Mouse (Mus musculus): ENCODE results near the gene Gm4064. TPM values are rescaled to one million over a fixed set of nuclear protein-coding genes. Genes with fewer than 3 reads are reported as not detected.
"Not testable (repeated sequence)": the region's sequence is repeated elsewhere in the genome, so short reads cannot be mapped to it uniquely, and the experiment has no call there.

Gene Gm4064
- polyA plus RNA-seq (2014; fragmentation: Nextera tagmentation; extraction: Ambion mirVana) = not detected in 2 replicates

GRCm38 (mm10) chrY:2796105-2796504 is at the start of gene Gm4064:
Gene Gm4064 (minus strand): TSS chrY:2796205.
- H3K4me2 ChIP-seq (ENCODE audit: low read depth); ATAC-seq (ENCODE audit: insufficient read depth, low FRiP score, low TSS enrichment); H3K9ac ChIP-seq (ENCODE audit: low read length); H3K27ac ChIP-seq (ENCODE audit: low read depth, low read length); H3K36me3 ChIP-seq (ENCODE audit: control insufficient read depth, insufficient read depth, low read length); H3K9me3 ChIP-seq (ENCODE audit: control insufficient read depth, low read length); H3K27me3 ChIP-seq (ENCODE audit: control insufficient read depth, insufficient read depth, low read length); DNase-seq (ENCODE audit: low spot score); H3K4me3 ChIP-seq (ENCODE audit: low read depth, low read length); H3K4me1 ChIP-seq (ENCODE audit: control insufficient read depth, insufficient read depth, low read length): not testable (repeated sequence)
- WGBS = no CpG with 5 or more reads among the region's 8 CpGs

DNA sequence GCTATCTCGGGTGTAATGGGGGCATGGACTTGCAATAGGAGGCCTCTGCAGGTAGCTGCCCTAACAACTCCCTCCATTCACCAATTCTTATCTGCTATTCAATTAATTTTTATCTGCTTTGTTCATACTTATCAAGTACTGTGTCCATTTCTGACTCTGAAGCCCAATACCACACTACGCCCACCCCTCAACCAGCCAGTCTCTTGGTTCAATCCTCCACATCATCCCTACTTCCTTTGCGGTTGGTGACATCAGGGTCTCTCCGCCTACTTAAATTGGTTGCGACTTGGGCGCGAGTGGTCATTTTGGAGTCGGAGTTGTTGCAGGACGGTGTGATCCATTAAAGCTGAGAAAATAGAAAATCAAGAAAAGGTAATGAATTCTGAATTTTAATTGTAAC is 34.4 kb upstream of the Gm4064 start, which contains the start of the genes Rbmy and Gm10256:
TSS of gene Rbmy (plus strand) at position 301 of the 400 bp plus-strand sequence.
TSS of gene Gm10256 (plus strand) at position 320 of the 400 bp plus-strand sequence.
- not testable (repeated sequence) for H3K9me3 ChIP-seq (ENCODE audit: control insufficient read depth, low read length); H3K27ac ChIP-seq (ENCODE audit: low read depth, low read length); ATAC-seq (ENCODE audit: insufficient read depth, low FRiP score, low TSS enrichment)

More for the DNA sequence above, 34.4 kb upstream of the Gm4064 start, which contains the start of the genes Rbmy and Gm10256:
- WGBS = no CpG with 5 or more reads among the region's 9 CpGs
- not testable (repeated sequence) for H3K4me3 ChIP-seq (ENCODE audit: low read depth, low read length); H3K9ac ChIP-seq (ENCODE audit: low read length); H3K4me2 ChIP-seq (ENCODE audit: low read depth); H3K36me3 ChIP-seq (ENCODE audit: control insufficient read depth, insufficient read depth, low read length); H3K4me1 ChIP-seq (ENCODE audit: control insufficient read depth, insufficient read depth, low read length); DNase-seq (ENCODE audit: low spot score); H3K27me3 ChIP-seq (ENCODE audit: control insufficient read depth, insufficient read depth, low read length)

Other genes with a start within 250 kb of the Gm4064 start
- gene H2al2c, start 197.1 kb downstream of the Gm4064 start, polyA plus RNA-seq (2014; fragmentation: Nextera tagmentation; extraction: Ambion mirVana) = not detected in 2 replicates
- gene Sry, start 132.5 kb downstream of the Gm4064 start, polyA plus RNA-seq (2014; fragmentation: Nextera tagmentation; extraction: Ambion mirVana) = not detected in 2 replicates
- not detected in 2 replicates for gene H2al2b, start 75.5 kb downstream of the Gm4064 start, polyA plus RNA-seq (2014; fragmentation: Nextera tagmentation; extraction: Ambion mirVana)
- gene Rbmy, start 34.5 kb upstream of the Gm4064 start, polyA plus RNA-seq (2014; fragmentation: Nextera tagmentation; extraction: Ambion mirVana) = not detected in 2 replicates
- not detected in 2 replicates for gene Gm10256, start 34.5 kb upstream of the Gm4064 start, polyA plus RNA-seq (2014; fragmentation: Nextera tagmentation; extraction: Ambion mirVana)
- gene Gm10352, start 104.8 kb upstream of the Gm4064 start, polyA plus RNA-seq (2014; fragmentation: Nextera tagmentation; extraction: Ambion mirVana) = not detected in 2 replicates
- gene Gm29289, start 136.4 kb upstream of the Gm4064 start, polyA plus RNA-seq (2014; fragmentation: Nextera tagmentation; extraction: Ambion mirVana) = not detected in 2 replicates

Measured in neural tube, embryonic 11.5 days (tissue).